Mouse (Mus musculus): ENCODE measurements around the gene Pus10.
"Not testable (repeated sequence)": the region's sequence is repeated elsewhere in the genome, so short reads cannot be mapped to it uniquely, and the experiment has no call there.

The Pus10 gene

GRCm38 (mm10) chr11:23744352-23744751 is 78.9 kb downstream of the Pus10 start:
- no peaks in the 10 kb centered on the region for H3K36me3 ChIP-seq (ENCODE audit: insufficient read depth, low read length)
- TF ChIP-seq POU5F1 (IDR thresholded peaks at IDR 0.05; ENCODE audit: borderline replicate concordance, low read length), result no peak
- TF ChIP-seq CTCF (conservative IDR thresholded peaks at IDR 0.05; ENCODE audit: low read length), result no peak
- no peak for TF ChIP-seq NANOG (IDR thresholded peaks at IDR 0.05; ENCODE audit: borderline replicate concordance, low read length)
- no peaks in the 10 kb centered on the region for H3K27me3 ChIP-seq (ENCODE audit: insufficient read depth, low read length)
- no peaks in the 10 kb centered on the region for H3K4me1 ChIP-seq (replicated peaks; ENCODE audit: low read depth, low read length)
- no peak overlapping the region for H3K4me3 ChIP-seq (replicated peaks; ENCODE audit: low read length)
- H3K9me3 ChIP-seq (ENCODE audit: low read length), result no peaks in the 10 kb centered on the region

- H3K9me3 ChIP-seq (ENCODE audit: low read length), result no peaks in the 10 kb centered on the region
- H3K4me1 ChIP-seq (replicated peaks; ENCODE audit: low read depth, low read length), result no peaks in the 10 kb centered on the region
- no peak overlapping the region for H3K4me3 ChIP-seq (replicated peaks; ENCODE audit: low read length)
- no peaks in the 10 kb centered on the region for H3K36me3 ChIP-seq (ENCODE audit: insufficient read depth, low read length)
- TF ChIP-seq CTCF (conservative IDR thresholded peaks at IDR 0.05; ENCODE audit: low read length) (no peak), NANOG (IDR thresholded peaks at IDR 0.05; ENCODE audit: borderline replicate concordance, low read length) (no peak), POU5F1 (IDR thresholded peaks at IDR 0.05; ENCODE audit: borderline replicate concordance, low read length) (no peak)
- no peaks in the 10 kb centered on the region for H3K27me3 ChIP-seq (ENCODE audit: insufficient read depth, low read length)
Measured at GRCm38 (mm10) chr11:23746102-23746501, 80.6 kb downstream of the Pus10 start.

DNA sequence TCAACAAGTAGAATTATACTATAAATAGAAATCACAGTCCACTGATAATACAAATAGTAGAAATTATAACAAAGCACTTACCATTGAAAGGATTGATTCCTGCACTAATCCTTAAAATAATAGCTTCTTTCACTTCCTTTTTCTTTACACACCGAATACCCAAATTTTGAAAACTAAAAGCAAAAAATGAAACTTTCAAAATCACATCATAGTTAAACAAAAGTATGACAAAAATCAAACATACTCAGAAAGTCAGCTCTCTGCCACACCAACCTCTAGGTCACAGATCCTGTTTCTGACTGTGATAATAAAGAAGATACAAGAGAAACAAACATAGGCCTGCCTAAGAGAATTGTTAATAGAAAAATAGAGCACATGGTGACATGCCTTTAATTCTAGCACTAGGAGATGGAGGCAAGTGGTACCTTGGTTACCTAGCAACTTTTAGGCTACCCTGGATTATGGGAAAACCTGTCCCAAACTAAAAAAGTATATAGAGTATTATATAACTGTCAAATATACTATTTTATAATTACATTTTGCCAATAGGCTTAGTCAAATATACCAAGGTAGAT is 87.7 kb downstream of the Pus10 start:
- H3K9me3 ChIP-seq (ENCODE audit: low read length), result no peaks in the 10 kb centered on the region
- no peaks in the 10 kb centered on the region for H3K27me3 ChIP-seq (ENCODE audit: insufficient read depth, low read length)
- H3K36me3 ChIP-seq (ENCODE audit: insufficient read depth, low read length), result no peaks in the 10 kb centered on the region
- no peak for TF ChIP-seq CTCF (conservative IDR thresholded peaks at IDR 0.05; ENCODE audit: low read length)
- TF ChIP-seq NANOG (IDR thresholded peaks at IDR 0.05; ENCODE audit: borderline replicate concordance, low read length), result no peak
- TF ChIP-seq POU5F1 (IDR thresholded peaks at IDR 0.05; ENCODE audit: borderline replicate concordance, low read length), result no peak
- H3K4me1 ChIP-seq (replicated peaks; ENCODE audit: low read depth, low read length), result no peaks in the 10 kb centered on the region
- no peak overlapping the region for H3K4me3 ChIP-seq (replicated peaks; ENCODE audit: low read length)

DNA sequence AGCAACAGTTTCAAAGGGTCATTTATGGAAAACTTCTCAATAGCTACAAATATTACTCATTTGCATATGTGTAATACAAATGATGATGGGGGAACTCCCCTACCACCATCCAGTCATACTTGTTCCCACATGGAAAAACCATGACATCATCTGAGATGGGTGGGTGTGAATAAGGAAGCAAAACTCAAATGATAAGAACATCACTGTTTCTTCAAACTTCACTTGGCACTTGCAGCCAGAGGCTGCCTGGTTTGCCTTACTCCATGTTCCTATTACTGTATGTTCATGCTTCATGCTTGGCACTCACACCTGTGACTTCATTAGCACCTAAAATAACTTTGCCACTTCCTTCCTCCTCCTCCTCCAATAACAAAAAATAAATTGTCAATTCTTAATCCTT is 88.9 kb downstream of the Pus10 start:
- Histone ChIP-seq H3K4me1 (replicated peaks; ENCODE audit: low read depth, low read length) (no peaks in the 10 kb centered on the region), H3K9me3 (ENCODE audit: low read length) (no peaks in the 10 kb centered on the region), H3K27me3 (ENCODE audit: insufficient read depth, low read length) (no peaks in the 10 kb centered on the region), H3K36me3 (ENCODE audit: insufficient read depth, low read length) (no peaks in the 10 kb centered on the region), H3K4me3 (replicated peaks; ENCODE audit: low read length) (no peak overlapping the region)
- no peak for TF ChIP-seq NANOG (IDR thresholded peaks at IDR 0.05; ENCODE audit: borderline replicate concordance, low read length)
- TF ChIP-seq POU5F1 (IDR thresholded peaks at IDR 0.05; ENCODE audit: borderline replicate concordance, low read length), result no peak
- TF ChIP-seq CTCF (conservative IDR thresholded peaks at IDR 0.05; ENCODE audit: low read length), result no peak

DNA sequence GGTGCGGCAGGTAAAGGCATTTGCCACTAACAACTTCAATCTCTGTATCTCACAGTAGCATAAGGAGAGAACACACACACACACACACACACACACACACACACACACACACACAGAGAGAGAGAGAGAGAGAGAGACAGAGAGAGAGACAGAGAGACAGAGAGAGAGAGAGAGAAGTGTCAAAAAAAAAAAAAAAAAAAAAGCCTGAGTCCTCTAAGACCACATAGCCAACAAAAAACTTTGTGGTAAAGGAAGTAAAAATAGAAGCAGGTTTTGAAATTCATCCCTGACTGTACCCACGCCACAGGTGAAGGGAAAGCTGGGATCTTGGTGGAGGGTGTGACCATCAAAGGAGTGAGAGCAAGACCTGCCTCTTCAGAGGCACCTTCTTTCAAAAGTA is 92.7 kb downstream of the Pus10 start:
- H3K4me3 ChIP-seq (replicated peaks; ENCODE audit: low read length), result no peak overlapping the region
- no peaks in the 10 kb centered on the region for H3K36me3 ChIP-seq (ENCODE audit: insufficient read depth, low read length)
- H3K9me3 ChIP-seq (ENCODE audit: low read length), result no peaks in the 10 kb centered on the region
- H3K4me1 ChIP-seq (replicated peaks; ENCODE audit: low read depth, low read length), result no peaks in the 10 kb centered on the region
- TF ChIP-seq CTCF (conservative IDR thresholded peaks at IDR 0.05; ENCODE audit: low read length) (no peak), NANOG (IDR thresholded peaks at IDR 0.05; ENCODE audit: borderline replicate concordance, low read length) (no peak), POU5F1 (IDR thresholded peaks at IDR 0.05; ENCODE audit: borderline replicate concordance, low read length) (no peak)
- no peaks in the 10 kb centered on the region for H3K27me3 ChIP-seq (ENCODE audit: insufficient read depth, low read length)

DNA sequence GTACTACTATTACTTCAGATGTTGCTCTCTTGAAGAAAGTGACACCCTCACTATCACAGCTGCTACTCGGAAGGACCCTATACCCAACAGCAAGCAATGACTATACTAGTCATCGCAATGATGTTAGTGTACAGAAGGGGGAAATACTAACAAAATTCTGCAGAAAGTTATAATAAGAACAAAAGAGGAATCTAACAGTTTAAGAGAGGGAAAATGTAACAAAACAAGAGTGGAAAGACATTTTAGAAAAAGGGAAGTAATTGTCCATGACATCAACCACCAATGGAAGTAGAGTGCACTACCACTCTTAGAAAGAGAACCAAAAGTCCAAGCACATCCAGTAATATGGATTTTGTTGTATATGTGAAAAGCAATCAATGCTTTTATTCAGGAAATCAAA is 97.2 kb downstream of the Pus10 start:
- Histone ChIP-seq H3K4me1 (replicated peaks; ENCODE audit: low read depth, low read length) (no peaks in the 10 kb centered on the region), H3K36me3 (ENCODE audit: insufficient read depth, low read length) (no peaks in the 10 kb centered on the region), H3K9me3 (ENCODE audit: low read length) (no peaks in the 10 kb centered on the region), H3K4me3 (replicated peaks; ENCODE audit: low read length) (no peak overlapping the region), H3K27me3 (ENCODE audit: insufficient read depth, low read length) (no peaks in the 10 kb centered on the region)
- TF ChIP-seq NANOG (IDR thresholded peaks at IDR 0.05; ENCODE audit: borderline replicate concordance, low read length) (no peak), CTCF (conservative IDR thresholded peaks at IDR 0.05; ENCODE audit: low read length) (no peak), POU5F1 (IDR thresholded peaks at IDR 0.05; ENCODE audit: borderline replicate concordance, low read length) (no peak)

DNA sequence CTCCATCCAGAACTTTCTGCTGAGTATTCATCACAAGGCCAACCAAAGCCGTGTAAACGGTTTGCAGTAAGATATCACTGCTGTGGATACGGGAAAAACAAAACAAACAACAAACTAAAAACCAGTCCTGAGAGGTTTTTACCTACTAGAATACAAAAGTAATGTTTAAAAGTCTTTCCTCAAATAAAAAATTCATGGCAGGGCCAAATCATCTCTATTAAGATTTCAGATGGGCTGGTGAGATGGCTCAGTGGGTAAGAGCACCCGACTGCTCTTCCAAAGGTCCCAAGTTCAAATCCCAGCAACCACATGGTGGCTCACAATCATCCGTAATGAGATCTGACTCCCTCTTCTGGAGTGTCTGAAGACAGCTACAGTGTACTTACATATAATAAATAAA is 101.9 kb downstream of the Pus10 start:
- peaks cover 19% of the 10 kb centered on the region for H3K27me3 ChIP-seq (ENCODE audit: insufficient read depth, low read length)
- H3K36me3 ChIP-seq (ENCODE audit: insufficient read depth, low read length); H3K4me3 ChIP-seq (replicated peaks; ENCODE audit: low read length); H3K9me3 ChIP-seq (ENCODE audit: low read length): not testable (repeated sequence)
- H3K4me1 ChIP-seq (replicated peaks; ENCODE audit: low read depth, low read length), result peaks cover 16% of the 10 kb centered on the region

DNA sequence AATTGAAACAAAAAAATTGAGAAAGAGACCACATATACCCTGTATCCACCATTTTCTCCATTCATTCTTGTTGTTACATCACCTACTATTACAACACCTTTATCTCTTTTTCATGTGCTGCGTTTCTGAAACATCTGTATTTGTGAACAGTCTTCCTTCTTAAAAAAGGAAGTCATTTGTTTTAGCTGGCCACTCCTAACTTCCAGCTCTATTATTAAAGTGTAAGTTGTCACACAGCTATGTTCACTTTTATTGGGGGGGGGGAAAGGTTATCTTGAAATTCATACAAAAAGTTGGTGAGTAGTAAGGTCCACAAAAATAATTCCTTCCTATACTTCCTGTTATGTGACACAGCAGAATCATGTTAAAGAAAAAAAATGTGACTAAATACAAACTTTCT is 102.5 kb downstream of the Pus10 start:
- peaks cover 25% of the 10 kb centered on the region for H3K27me3 ChIP-seq (ENCODE audit: insufficient read depth, low read length)
- TF ChIP-seq NANOG (IDR thresholded peaks at IDR 0.05; ENCODE audit: borderline replicate concordance, low read length) (no peak), CTCF (conservative IDR thresholded peaks at IDR 0.05; ENCODE audit: low read length) (no peak), POU5F1 (IDR thresholded peaks at IDR 0.05; ENCODE audit: borderline replicate concordance, low read length) (no peak)
- H3K36me3 ChIP-seq (ENCODE audit: insufficient read depth, low read length), result no peaks in the 10 kb centered on the region

DNA sequence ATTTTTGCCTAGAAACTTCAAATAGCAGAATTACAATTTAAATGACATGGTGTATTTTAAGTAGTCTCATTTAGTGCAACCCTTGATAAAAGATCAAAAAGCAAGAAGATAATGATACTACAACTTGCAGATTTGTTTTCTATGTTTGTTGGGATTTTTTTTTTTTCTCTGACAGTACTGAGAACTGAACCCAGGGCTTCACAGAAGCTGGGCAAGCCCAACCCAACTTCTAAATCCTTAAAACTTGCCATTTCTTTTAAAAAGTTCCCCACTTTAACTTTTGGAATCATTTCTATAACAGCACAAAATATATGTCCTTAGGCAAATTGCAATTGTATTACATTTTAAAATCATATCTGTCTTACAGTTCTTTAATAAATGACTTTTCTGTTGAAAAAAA is 103.6 kb downstream of the Pus10 start:
- no peaks in the 10 kb centered on the region for H3K36me3 ChIP-seq (ENCODE audit: insufficient read depth, low read length)
- TF ChIP-seq POU5F1 (IDR thresholded peaks at IDR 0.05; ENCODE audit: borderline replicate concordance, low read length), result no peak
- TF ChIP-seq NANOG (IDR thresholded peaks at IDR 0.05; ENCODE audit: borderline replicate concordance, low read length), result no peak
- no peak for TF ChIP-seq CTCF (conservative IDR thresholded peaks at IDR 0.05; ENCODE audit: low read length)
- peaks cover 6% of the 10 kb centered on the region; the same call in 1 of the 2 replicates for H3K9me3 ChIP-seq (ENCODE audit: low read length)
- no peak overlapping the region for H3K4me3 ChIP-seq (replicated peaks; ENCODE audit: low read length)
- peaks cover 16% of the 10 kb centered on the region for H3K4me1 ChIP-seq (replicated peaks; ENCODE audit: low read depth, low read length)
- H3K27me3 ChIP-seq (ENCODE audit: insufficient read depth, low read length), result peaks cover 34% of the 10 kb centered on the region

More for the DNA sequence above, 102.5 kb downstream of the Pus10 start:
- peaks cover 16% of the 10 kb centered on the region for H3K4me1 ChIP-seq (replicated peaks; ENCODE audit: low read depth, low read length)
- no peak overlapping the region for H3K4me3 ChIP-seq (replicated peaks; ENCODE audit: low read length)
- no peaks in the 10 kb centered on the region for H3K9me3 ChIP-seq (ENCODE audit: low read length)
